In the genomic region with DNA sequence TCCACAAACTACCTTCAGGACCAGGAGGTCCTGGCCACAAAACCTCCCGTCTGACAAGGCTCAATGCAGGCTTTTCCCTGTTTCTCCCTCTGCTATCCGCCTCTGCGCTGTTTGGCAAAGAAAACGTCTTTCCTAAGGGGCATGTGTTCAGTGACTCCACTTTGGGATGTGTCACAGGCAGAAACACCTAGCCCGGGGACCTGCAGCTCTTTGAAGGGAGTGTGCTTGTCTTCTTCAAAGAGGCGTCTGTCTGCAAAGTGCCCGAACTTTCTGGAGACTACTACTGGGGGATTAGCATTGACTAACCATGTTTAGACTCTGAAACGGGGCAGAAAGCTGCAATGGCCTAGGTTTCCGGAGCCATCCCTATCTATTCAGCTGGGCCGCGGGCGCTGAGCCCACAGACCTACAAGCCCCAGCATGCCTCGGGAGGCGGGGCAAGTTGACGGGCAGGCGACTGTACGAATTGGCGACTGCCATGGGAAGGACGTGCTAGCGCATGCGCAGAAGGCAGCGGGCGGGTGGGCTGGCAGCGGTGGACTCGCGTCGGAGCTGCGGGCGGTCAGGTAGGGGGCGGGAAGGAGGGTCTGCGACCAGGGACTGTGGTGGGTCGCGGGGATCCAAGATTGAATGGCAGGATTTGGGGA, we compare ENCODE assay signal across 8 mouse cellular contexts. TPM values are rescaled to one million over a fixed set of nuclear protein-coding genes. Genes with fewer than 3 reads are reported as not detected.
A peak's percentile ranks its signal among the peaks of the same experiment; 100 is the strongest.
DNase-seq lines count a peak whose midpoint lies in the region; ATAC-seq and TF ChIP-seq lines count a peak whose summit lies in the region.

A gene (plus strand): TSS at position 483 of the 647 bp plus-strand sequence.

- DNase-seq in ES-CJ7 (ENCODE audit: low read depth, low spot score) = peak; percentile 96
- DNase-seq in cerebellum, adult 11 months = peak; percentile 99
- DNase-seq in heart, postnatal 36 days = peak; percentile 99 to 100
- DNase-seq in layer of hippocampus, adult 2 months (ENCODE audit: low spot score in 2 of 2) = peak; percentile 98 to 100
- peak; percentile 99 for DNase-seq in lung, embryonic 14.5 days
- DNase-seq in thymus, adult 2 months = peak; percentile 100

- no peaks in the 10 kb centered on the region for H3K9me3 ChIP-seq in forebrain, embryonic 16.5 days (ENCODE audit: control insufficient read depth, low read length)
- H3K9me3 ChIP-seq in lung, embryonic 14.5 days (ENCODE audit: low read depth, low read length) = no peaks in the 10 kb centered on the region

- TF ChIP-seq POLR2A in olfactory bulb, adult 2 months (IDR thresholded peaks at IDR 0.05; ENCODE audit: insufficient read depth, low read depth, low read length) = peak; percentile 85
- peak; percentile 57 for TF ChIP-seq POLR2A in thymus, adult 2 months (IDR thresholded peaks at IDR 0.05; ENCODE audit: control insufficient read depth, extremely low read depth, insufficient read depth, low read length, poor library complexity)

- no peaks in the 10 kb centered on the region for H3K36me3 ChIP-seq in forebrain, embryonic 16.5 days (ENCODE audit: control insufficient read depth, insufficient read depth)
- H3K36me3 ChIP-seq in lung, embryonic 14.5 days (ENCODE audit: insufficient read depth) = no peaks in the 10 kb centered on the region
- H3K36me3 ChIP-seq in thymus, adult 2 months (ENCODE audit: control insufficient read depth, insufficient read depth, low read length) = no peaks in the 10 kb centered on the region

- H3K27ac ChIP-seq in forebrain, embryonic 16.5 days (ENCODE audit: low read length) = peak within 1 kb of the TSS; percentile 78
- H3K27ac ChIP-seq in layer of hippocampus, adult 2 months = peak within 1 kb of the TSS; percentile 98
- H3K27ac ChIP-seq in lung, embryonic 14.5 days (ENCODE audit: low read depth) = peak within 1 kb of the TSS; percentile 51; the same call in 1 of the 2 replicates
- peak within 1 kb of the TSS; percentile 79 for H3K27ac ChIP-seq in olfactory bulb, adult 2 months (ENCODE audit: insufficient read depth, low read depth, low read length)
- no peak within 1 kb of the TSS for H3K27ac ChIP-seq in thymus, adult 2 months (ENCODE audit: control insufficient read depth, insufficient read depth, low read length)

- TF ChIP-seq CTCF in layer of hippocampus, adult 2 months (conservative IDR thresholded peaks at IDR 0.05) = no peak
- TF ChIP-seq CTCF in lung, embryonic 14.5 days (IDR thresholded peaks at IDR 0.05; ENCODE audit: low read depth) = 0 out of 2 replicates have a peak, but pooled peaks have one; percentile 8
- no peak for TF ChIP-seq CTCF in olfactory bulb, adult 2 months (IDR thresholded peaks at IDR 0.05; ENCODE audit: insufficient read depth, low read depth, low read length)
- TF ChIP-seq CTCF in thymus, adult 2 months (IDR thresholded peaks at IDR 0.05; ENCODE audit: borderline replicate concordance, control insufficient read depth, extremely low read depth, insufficient read depth, low read length, poor library complexity) = no peak

- H3K4me2 ChIP-seq in forebrain, embryonic 16.5 days (ENCODE audit: low read length) = peak within 1 kb of the TSS; percentile 75
- H3K4me2 ChIP-seq in lung, embryonic 14.5 days = peak within 1 kb of the TSS; percentile 79

- peak within 1 kb of the TSS; percentile 83 for H3K9ac ChIP-seq in forebrain, embryonic 16.5 days (replicated peaks; ENCODE audit: low read depth, low read length)
- H3K9ac ChIP-seq in lung, embryonic 14.5 days = peak within 1 kb of the TSS; percentile 80

- WGBS in forebrain, embryonic 16.5 days = 3% methylated on average over 33 of the region's 33 CpGs
- 3% methylated on average over 33 of the region's 33 CpGs for WGBS in lung, embryonic 14.5 days
- WGBS in olfactory bulb, adult 2 months = 3% methylated on average over 33 of the region's 33 CpGs
- 7% methylated on average over 33 of the region's 33 CpGs for WGBS in thymus, adult 2 months

- H3K4me3 ChIP-seq in forebrain, embryonic 16.5 days (replicated peaks; ENCODE audit: low read length) = peak within 1 kb of the TSS; percentile 64
- H3K4me3 ChIP-seq in layer of hippocampus, adult 2 months = peak within 1 kb of the TSS; percentile 91
- H3K4me3 ChIP-seq in lung, embryonic 14.5 days (ENCODE audit: low read depth, low read length) = peak within 1 kb of the TSS; percentile 67
- peak within 1 kb of the TSS; percentile 95 for H3K4me3 ChIP-seq in olfactory bulb, adult 2 months (ENCODE audit: insufficient read depth, low read depth, low read length)
- peak within 1 kb of the TSS; percentile 89 for H3K4me3 ChIP-seq in thymus, adult 2 months (ENCODE audit: control insufficient read depth, insufficient read depth, low read length)

- no peaks in the 10 kb centered on the region for H3K27me3 ChIP-seq in forebrain, embryonic 16.5 days (replicated peaks; ENCODE audit: control insufficient read depth, insufficient read depth, low read length)
- H3K27me3 ChIP-seq in lung, embryonic 14.5 days (ENCODE audit: insufficient read depth, low read length) = no peaks in the 10 kb centered on the region
- no peaks in the 10 kb centered on the region for H3K27me3 ChIP-seq in thymus, adult 2 months (ENCODE audit: control insufficient read depth, insufficient read depth, low read length)

- peaks cover 24% of the 10 kb centered on the region for H3K4me1 ChIP-seq in forebrain, embryonic 16.5 days (replicated peaks; ENCODE audit: control insufficient read depth, insufficient read depth, low read length)
- H3K4me1 ChIP-seq in lung, embryonic 14.5 days (ENCODE audit: insufficient read depth) = peaks cover 3% of the 10 kb centered on the region; the same call in 1 of the 2 replicates
- H3K4me1 ChIP-seq in olfactory bulb, adult 2 months (ENCODE audit: control insufficient read depth, insufficient read depth, low read length) = peaks cover 10% of the 10 kb centered on the region
- H3K4me1 ChIP-seq in thymus, adult 2 months (replicated peaks; ENCODE audit: control insufficient read depth, insufficient read depth, low read length) = peaks cover 4% of the 10 kb centered on the region

- intact Hi-C loops in heart, postnatal 36 days (cut with DNase I) = no loop called here

- ATAC-seq in forebrain, embryonic 16.5 days = peak; percentile 97
- peak; percentile 98 for ATAC-seq in lung, embryonic 14.5 days (ENCODE audit: insufficient read depth)

RNA-seq across cellular contexts. Expression of the gene that starts here (rescaled TPM):
- polyA plus RNA-seq in forebrain, embryonic 16.5 days (2015; fragmentation: Nextera tagmentation; extraction: Ambion mirVana) = 166 and 181 TPM in 2 replicates
- total RNA-seq in heart, postnatal 36 days (2021) = 10 to 100 TPM; 14.6 to 20.1 TPM
- total RNA-seq in layer of hippocampus, adult 2 months (2021) = 100 to 1,000 TPM; 209 to 227 TPM
- polyA plus RNA-seq in lung, embryonic 14.5 days (2014; fragmentation: Nextera tagmentation; extraction: Ambion mirVana) = 46.8 and 54.2 TPM in 2 replicates
- not detected in 2 replicates for polyA plus RNA-seq in olfactory bulb, adult 2 months (2012; ENCODE audit: insufficient read depth, insufficient read length, low replicate concordance, missing spikeins)
- 22.3 and 27.1 TPM in 2 replicates for polyA plus RNA-seq in thymus, adult 2 months (2012; rRNA removed)

Comparison
In these comparisons a context has a peak if more than half of its experiments do, and no peak if none do; other contexts are left out.
1. RNA of the gene that starts here (total RNA-seq): 209 to 227 TPM in layer of hippocampus, adult 2 months; 14.6 to 20.1 TPM in heart, postnatal 36 days; every median in the first group is over 4 times any median in the second.
2. RNA of the gene that starts here (polyA plus RNA-seq): 166 to 181 TPM in forebrain, embryonic 16.5 days, 46.8 to 54.2 TPM in lung, embryonic 14.5 days and 22.3 to 27.1 TPM in thymus, adult 2 months; not detected in olfactory bulb, adult 2 months; every median in the first group is over 10 times any median in the second.
3. Peak in every context shown above with its lines, with median percentiles within 50 percentile points of each other: DNase-seq and H3K4me3 ChIP-seq.